Mouse (Mus musculus) ES-E14 (cell line): Measurements from ENCODE around the gene Emid1.

Experiments
- CHD2 ChIP-seq: IDR thresholded peaks from 2 replicates; pipeline ENCODE4 v1.6.1; 2014; ENCODE audit warnings: mild to moderate bottlenecking, low read depth, low read length, inconsistent platforms
- MAFK ChIP-seq: IDR thresholded peaks from 2 replicates; pipeline ENCODE4 v1.6.1; 2014; ENCODE audit warnings: mild to moderate bottlenecking, low read depth, low read length, inconsistent platforms; ENCODE audit not compliant: insufficient read depth

DNA sequence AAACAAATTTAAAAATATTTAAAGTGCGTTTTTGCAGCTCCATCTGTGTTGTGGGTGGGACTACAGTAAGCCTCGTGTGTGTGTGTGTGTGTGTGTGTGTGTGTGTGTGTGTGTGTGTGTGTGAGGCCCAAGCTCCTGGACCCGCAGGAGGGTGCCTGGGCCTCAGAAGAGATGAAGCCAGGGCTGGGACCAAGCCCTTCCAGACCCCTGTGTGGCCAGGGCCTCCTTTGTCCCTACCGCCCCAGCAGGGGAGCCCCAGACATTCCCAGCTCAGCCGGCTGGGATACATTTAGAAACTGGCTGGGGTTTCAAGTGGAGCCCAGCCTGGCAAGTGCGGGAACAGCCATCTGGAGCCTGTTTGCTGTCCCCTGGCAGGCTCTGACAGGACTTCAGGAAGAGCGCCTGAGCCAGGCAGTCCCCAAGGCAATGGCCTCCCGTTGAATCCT, 13.4 kb upstream of the Emid1 start:
- TF ChIP-seq MAFK: no peak
- no peak for TF ChIP-seq CHD2
